Mouse (Mus musculus) embryonic facial prominence, embryonic 11.5 days (tissue): ENCODE results near the gene Ccdc36. TPM values are rescaled to one million over a fixed set of nuclear protein-coding genes. Genes with fewer than 3 reads are reported as not detected.
A peak's percentile ranks its signal among the peaks of the same experiment; 100 is the strongest.

ENCODE experiments used
- ATAC-seq: fragments of 200-750 bp; cut with Nextera tagmentation; replicated peaks from 2 replicates; pipeline ENCODE4 v1.8.0; 2017; ENCODE audit warnings: low read depth; ENCODE audit not compliant: insufficient number of reproducible peaks, low FRiP score, low TSS enrichment
- DNase-seq: peaks from one replicate; pipeline ENCODE4 v3.0.0-alpha.2; 2015; ENCODE audit warnings: low spot score
- H3K27ac ChIP-seq: fragments of 300-500 bp; sonication (generic); replicated peaks from 2 replicates; pipeline ENCODE4 v1.5.1; 2014; ENCODE audit warnings: mild to moderate bottlenecking, low read depth, low read length, control low read depth
- H3K27me3 ChIP-seq: fragments of 300-500 bp; sonication (generic); 2 replicates; pipeline ENCODE4 v1.6.1; 2014; ENCODE audit warnings: mild to moderate bottlenecking, low read length, moderate library complexity, mixed read lengths; ENCODE audit not compliant: control insufficient read depth, insufficient read depth
- H3K36me3 ChIP-seq: fragments of 300-500 bp; sonication (generic); replicated peaks from 2 replicates; pipeline ENCODE4 v1.6.1; 2014; ENCODE audit warnings: low read depth, mild to moderate bottlenecking, low read length, moderate library complexity, mixed read lengths; ENCODE audit not compliant: control insufficient read depth, insufficient read depth
- H3K4me1 ChIP-seq: fragments of 300-500 bp; sonication (generic); 2 replicates; pipeline ENCODE4 v1.6.1; 2014; ENCODE audit warnings: low read length, mixed read lengths; ENCODE audit not compliant: control insufficient read depth, insufficient read depth
- H3K4me2 ChIP-seq: fragments of 300-500 bp; sonication (generic); 2 replicates; pipeline ENCODE4 v1.6.1; 2014; ENCODE audit warnings: low read depth, mild to moderate bottlenecking, control low read depth, low read length, moderate library complexity
- H3K4me3 ChIP-seq: fragments of 300-500 bp; sonication (generic); 2 replicates; pipeline ENCODE4 v1.5.1; 2014; ENCODE audit warnings: low read depth, low read length, control low read depth
- H3K9ac ChIP-seq: fragments of 300-500 bp; sonication (generic); replicated peaks from 2 replicates; pipeline ENCODE4 v1.6.1; 2014; ENCODE audit warnings: mild to moderate bottlenecking, control low read depth, low read length
- H3K9me3 ChIP-seq: fragments of 300-500 bp; sonication (generic); replicated peaks from 2 replicates; pipeline ENCODE4 v1.6.1; 2016; ENCODE audit warnings: mild to moderate bottlenecking, low read length, inconsistent platforms, mixed read lengths; ENCODE audit not compliant: control insufficient read depth
- WGBS: fragments of 180-500 bp; shearing (Covaris S2); extraction: QIAGEN DNeasy Blood & Tissue Kit; methylation state at CpG from one replicate; pipeline ENCODE4 v1.1.7; 2014; 5-methylcytosine and 5-hydroxymethylcytosine counted together
- polyA plus RNA-seq: library from polyadenylated mRNA; unstranded; fragments of >200 nt; fragmentation: Nextera tagmentation; extraction: Ambion mirVana; gene quantifications from 2 replicates; pipeline ENCODE4 v1.2.1, GENCODE M21; 2014

The Ccdc36 gene
- polyA plus RNA-seq, 1 experiment from 2014 or later = 1.7 TPM

DNA sequence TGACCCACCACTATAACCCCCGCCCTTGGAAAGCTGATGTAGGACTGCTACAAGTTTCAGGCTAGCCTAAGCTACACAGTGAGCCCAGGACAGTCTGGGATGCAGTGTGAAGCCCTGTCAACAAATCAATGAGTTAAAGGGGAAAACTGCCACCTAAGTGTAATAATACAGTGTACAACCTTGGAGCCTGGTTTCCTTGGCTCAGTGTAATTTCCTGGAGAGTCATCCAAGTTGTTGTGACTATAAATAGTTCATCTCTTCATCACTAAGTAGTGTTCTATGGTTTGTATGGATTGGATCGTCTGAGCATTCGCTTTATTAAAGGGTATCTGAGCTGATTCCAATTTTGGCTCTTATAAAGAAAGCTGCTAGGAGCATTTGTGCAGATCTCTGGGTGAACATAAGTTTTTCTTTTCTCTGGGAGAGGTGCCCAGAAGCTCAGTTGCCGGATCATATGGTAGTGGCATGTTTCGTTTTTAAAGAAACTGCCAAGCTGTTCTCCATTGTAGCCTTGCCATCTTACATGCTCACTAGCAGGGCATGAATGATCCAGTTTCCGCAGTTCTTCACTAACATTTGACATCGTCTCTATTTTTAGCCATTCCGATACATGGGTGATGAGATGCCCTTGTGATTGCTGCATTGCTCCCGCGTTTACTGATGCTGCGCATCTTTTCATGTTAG lies 13.1 kb upstream of the Ccdc36 start:
- H3K36me3 ChIP-seq = no peaks in the 10 kb centered on the region
- H3K27ac ChIP-seq = no peak overlapping the region
- DNase-seq (no peak), ATAC-seq (no peak)
- H3K9me3 ChIP-seq = no peaks in the 10 kb centered on the region
- H3K27me3 ChIP-seq = no peaks in the 10 kb centered on the region
- H3K4me3 ChIP-seq = no peak overlapping the region
- H3K9ac ChIP-seq = no peak overlapping the region
- H3K4me1 ChIP-seq = no peaks in the 10 kb centered on the region
- 89% methylated on average over 11 of the region's 11 CpGs for WGBS
- H3K4me2 ChIP-seq = no peak overlapping the region

DNA sequence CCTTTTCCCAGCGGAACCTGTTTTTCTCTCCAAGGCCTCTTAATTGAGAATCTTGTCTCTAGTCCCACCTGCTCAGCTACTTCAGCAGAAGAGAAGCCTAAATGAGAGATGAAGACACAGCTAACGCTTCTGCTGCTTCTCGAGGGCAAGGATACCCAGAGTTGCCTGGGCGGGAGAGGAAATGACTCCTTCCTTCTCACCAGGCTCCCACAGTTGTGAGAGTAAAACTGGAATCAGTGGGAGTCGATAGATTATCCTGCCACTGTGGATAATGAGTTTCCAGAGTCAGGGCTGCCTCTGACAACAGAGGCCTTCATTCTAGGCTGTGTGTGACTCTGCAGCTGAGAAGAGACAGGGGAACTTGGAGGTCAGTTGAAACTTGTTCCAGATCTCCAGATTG lies 12.2 kb upstream of the Ccdc36 start:
- Histone ChIP-seq H3K9ac (no peak overlapping the region), H3K27ac (no peak overlapping the region), H3K4me2 (no peak overlapping the region), H3K9me3 (no peaks in the 10 kb centered on the region), H3K4me1 (no peaks in the 10 kb centered on the region), H3K4me3 (no peak overlapping the region), H3K27me3 (no peaks in the 10 kb centered on the region), H3K36me3 (no peaks in the 10 kb centered on the region)
- DNase-seq (no peak), ATAC-seq (no peak)
- WGBS = 79% methylated on average over 5 of the region's 5 CpGs

DNA sequence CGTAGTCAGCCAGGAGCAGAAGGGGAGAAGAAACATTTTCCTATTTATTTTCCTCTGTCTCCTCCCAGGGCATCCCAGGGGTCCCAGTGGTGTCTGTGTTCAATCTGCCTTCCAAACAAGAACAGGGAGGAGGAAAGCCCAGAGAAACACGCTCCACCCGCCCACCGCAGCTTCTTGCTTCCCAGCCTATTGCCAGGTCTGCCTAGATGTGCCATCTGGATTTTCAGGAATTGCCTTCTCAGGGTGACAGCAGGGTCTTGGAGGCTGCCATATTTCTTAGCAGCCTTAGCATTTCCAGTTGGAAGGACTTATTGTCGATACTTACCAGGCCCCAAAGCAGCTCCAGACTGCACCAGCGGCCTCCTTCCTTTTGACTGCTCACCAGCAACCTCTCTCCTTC lies 10.9 kb upstream of the Ccdc36 start:
- Histone ChIP-seq H3K4me3 (no peak overlapping the region), H3K36me3 (no peaks in the 10 kb centered on the region), H3K9ac (no peak overlapping the region), H3K27me3 (no peaks in the 10 kb centered on the region), H3K4me1 (no peaks in the 10 kb centered on the region), H3K27ac (no peak overlapping the region), H3K9me3 (no peaks in the 10 kb centered on the region), H3K4me2 (no peak overlapping the region)
- 82% methylated on average over 6 of the region's 6 CpGs for WGBS
- no peak for ATAC-seq
- no peak for DNase-seq

DNA sequence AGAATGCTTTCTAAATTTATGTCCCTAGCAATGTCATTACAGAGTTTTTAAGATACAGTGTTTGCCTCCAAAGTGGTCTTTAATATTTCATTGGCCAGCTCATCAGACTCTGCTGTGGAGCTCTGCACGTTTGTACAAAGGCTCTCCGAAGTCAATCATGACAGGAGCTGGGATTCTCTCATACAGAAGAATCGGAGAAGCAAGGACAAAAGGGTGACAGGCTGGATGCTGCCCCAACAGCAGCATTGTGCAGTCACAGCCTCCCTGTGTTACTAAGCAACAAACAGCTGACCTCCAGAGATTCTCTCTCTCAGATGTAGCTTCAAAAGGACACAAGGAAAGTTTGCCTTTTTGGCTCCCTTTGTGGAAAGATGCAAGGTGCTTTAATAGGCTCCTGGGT lies 7.9 kb upstream of the Ccdc36 start, which contains the start of gene BC048562:
Gene BC048562, plus strand, starts transcription at position 301 of the 400 bp plus-strand sequence.
- no peaks in the 10 kb centered on the region for H3K4me1 ChIP-seq
- H3K36me3 ChIP-seq = no peaks in the 10 kb centered on the region
- 66% methylated on average over 3 of the region's 3 CpGs for WGBS
- DNase-seq (no peak), ATAC-seq (no peak)
- H3K4me3 ChIP-seq = no peak within 1 kb of the TSS
- no peak within 1 kb of the TSS for H3K9ac ChIP-seq
- no peaks in the 10 kb centered on the region for H3K27me3 ChIP-seq
- no peaks in the 10 kb centered on the region for H3K9me3 ChIP-seq
- no peak within 1 kb of the TSS for H3K27ac ChIP-seq
- H3K4me2 ChIP-seq = no peak within 1 kb of the TSS

DNA sequence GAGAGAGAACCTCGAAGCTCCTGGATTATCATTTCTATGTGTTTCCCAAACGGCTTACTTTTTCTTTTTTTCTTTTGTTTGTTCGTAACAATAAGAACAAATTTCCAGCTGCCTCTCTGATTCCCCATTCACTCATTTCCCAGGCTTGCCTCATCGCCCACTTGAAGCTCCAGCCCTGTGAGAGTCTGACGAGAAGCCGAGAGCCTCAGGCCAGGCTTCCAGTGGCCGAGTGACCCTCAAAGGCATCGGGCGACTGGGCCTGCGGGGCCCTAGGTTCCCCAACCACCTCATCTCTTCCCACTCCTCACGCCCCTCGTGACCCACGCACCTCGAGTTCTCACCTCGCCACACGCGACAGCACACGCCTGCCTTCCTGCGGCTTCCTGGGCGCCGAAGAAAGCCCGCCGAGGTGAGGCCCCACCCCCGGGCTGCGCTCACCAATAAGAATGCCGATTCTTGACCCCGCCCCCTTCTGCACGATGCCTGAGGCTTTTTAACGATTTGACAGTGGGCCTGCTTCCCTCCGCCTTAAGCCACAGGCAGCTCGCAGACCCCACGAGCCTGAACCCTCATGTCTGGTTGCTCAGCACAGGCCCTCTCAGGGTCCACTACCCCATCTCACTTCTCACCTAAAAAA lies 3.3 kb upstream of the Ccdc36 start:
- no peaks in the 10 kb centered on the region for H3K9me3 ChIP-seq
- no peaks in the 10 kb centered on the region for H3K4me1 ChIP-seq
- 51% methylated on average over 32 of the region's 32 CpGs for WGBS
- 0 out of 2 replicates have a peak overlapping the region, but pooled peaks have one; percentile 8 for H3K4me3 ChIP-seq
- H3K27me3 ChIP-seq = no peaks in the 10 kb centered on the region
- ATAC-seq = no peak
- peak; percentile 53 for DNase-seq
- peak overlapping the region; percentile 32 for H3K4me2 ChIP-seq
- no peak overlapping the region for H3K27ac ChIP-seq
- H3K36me3 ChIP-seq = no peaks in the 10 kb centered on the region
- H3K9ac ChIP-seq = no peak overlapping the region

DNA sequence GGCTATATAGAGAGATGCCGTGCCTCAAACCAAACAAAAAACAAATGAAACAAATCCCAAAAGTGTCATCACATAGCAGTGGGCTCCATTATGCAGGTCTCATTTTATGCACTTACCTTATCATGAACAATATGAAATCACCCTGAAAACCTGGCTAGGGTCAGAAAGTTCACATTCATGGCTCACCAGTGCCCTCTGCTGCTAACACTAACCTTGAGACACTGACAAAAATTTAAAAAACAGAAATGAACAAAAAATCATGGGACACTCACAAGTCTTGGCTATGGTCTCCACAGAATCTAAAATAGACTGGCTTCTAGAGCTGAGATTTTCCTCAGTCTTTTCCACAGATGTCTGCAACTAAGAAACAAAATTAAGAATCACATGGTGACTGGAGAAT lies 16.1 kb downstream of the Ccdc36 start:
- DNase-seq (peak; percentile 27), ATAC-seq (no peak)
- WGBS = 61% methylated on average over 1 of the region's 1 CpGs
- no peak overlapping the region for H3K4me3 ChIP-seq
- H3K36me3 ChIP-seq = no peaks in the 10 kb centered on the region
- H3K4me2 ChIP-seq = no peak overlapping the region
- H3K27ac ChIP-seq = no peak overlapping the region
- no peaks in the 10 kb centered on the region for H3K9me3 ChIP-seq
- no peaks in the 10 kb centered on the region for H3K27me3 ChIP-seq
- no peak overlapping the region for H3K9ac ChIP-seq
- no peaks in the 10 kb centered on the region for H3K4me1 ChIP-seq

DNA sequence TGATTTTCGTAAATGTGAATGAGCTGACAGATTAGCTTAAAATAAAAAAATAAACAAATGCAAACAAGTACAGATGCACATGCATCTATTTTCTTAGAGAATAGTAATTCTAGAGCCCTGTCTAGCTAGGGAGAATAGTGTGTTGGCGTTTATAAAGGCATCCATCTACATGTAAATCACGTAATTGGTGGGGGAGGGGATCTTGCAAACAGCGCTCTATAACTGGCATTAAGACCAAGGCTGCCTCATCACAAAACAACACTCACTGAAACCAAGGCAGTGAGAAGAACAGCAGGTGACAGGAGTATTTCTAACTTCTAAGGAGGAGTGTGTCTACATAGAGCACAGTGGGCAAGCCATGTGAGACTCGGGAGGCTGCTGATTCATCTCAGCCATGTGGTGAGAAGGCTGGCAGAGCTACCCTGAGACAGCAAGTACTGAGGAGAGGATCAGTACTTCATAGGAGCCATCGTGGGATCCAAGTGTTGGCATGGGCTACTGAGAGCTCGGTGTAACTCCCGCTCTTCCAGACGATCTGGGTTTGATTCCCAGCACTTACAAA lies 16.8 kb downstream of the Ccdc36 start:
- 81% methylated on average over 9 of the region's 9 CpGs for WGBS
- Histone ChIP-seq H3K27ac (no peak overlapping the region), H3K9ac (no peak overlapping the region), H3K36me3 (no peaks in the 10 kb centered on the region), H3K4me3 (no peak overlapping the region), H3K4me2 (no peak overlapping the region), H3K9me3 (no peaks in the 10 kb centered on the region), H3K27me3 (no peaks in the 10 kb centered on the region), H3K4me1 (no peaks in the 10 kb centered on the region)
- DNase-seq (no peak), ATAC-seq (no peak)

DNA sequence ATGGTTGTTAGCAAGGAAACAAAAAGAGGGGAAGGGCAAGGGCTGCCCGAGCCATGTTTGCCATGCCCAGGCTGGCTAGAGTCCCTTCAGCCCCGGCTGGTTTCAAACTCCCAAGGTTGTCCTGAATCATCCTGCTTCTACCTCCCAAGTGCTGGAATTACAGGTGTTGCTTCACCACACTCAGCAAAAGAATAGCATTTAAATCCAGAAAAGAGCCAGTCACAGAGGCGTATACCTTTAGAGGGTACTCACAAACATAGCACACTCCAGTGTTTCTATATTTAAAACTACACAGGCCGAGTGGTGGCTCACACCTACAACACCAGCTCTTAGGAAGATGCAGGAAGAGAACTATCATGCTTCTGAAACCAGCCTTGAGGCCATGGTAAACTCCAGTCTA lies 18.7 kb downstream of the Ccdc36 start:
- no peak for ATAC-seq
- 86% methylated on average over 4 of the region's 4 CpGs for WGBS

More for the DNA sequence above, 18.7 kb downstream of the Ccdc36 start:
- Histone ChIP-seq H3K27me3 (no peaks in the 10 kb centered on the region), H3K36me3 (no peaks in the 10 kb centered on the region), H3K27ac (no peak overlapping the region), H3K4me1 (no peaks in the 10 kb centered on the region), H3K4me3 (no peak overlapping the region), H3K9me3 (no peaks in the 10 kb centered on the region), H3K4me2 (no peak overlapping the region), H3K9ac (no peak overlapping the region)
- no peak for DNase-seq
